Mouse (Mus musculus) CH12.LX (cell line): Measurements from ENCODE around the gene Phex. TPM values are rescaled to one million over a fixed set of nuclear protein-coding genes. Genes with fewer than 3 reads are reported as not detected.

Experiments
- DNase-seq: peaks from one replicate; pipeline ENCODE4 v3.0.0-alpha.2; 2013; ENCODE audit errors: extremely low read depth
- H3K27ac ChIP-seq: 2 replicates; pipeline ENCODE4 v1.5.1; 2012; ENCODE audit warnings: low read depth, mild to moderate bottlenecking, control low read depth, moderate library complexity; ENCODE audit not compliant: insufficient read depth
- H3K27me3 ChIP-seq: replicated peaks from 2 replicates; pipeline ENCODE3; 2012; ENCODE audit warnings: inconsistent platforms
- H3K36me3 ChIP-seq, 2 experiments: replicated peaks in 1 of 2; 2 replicates each; pipeline versions ENCODE3 to v1.6.1; 2012; ENCODE audit warnings: inconsistent platforms in 1 of 2, low read length in 1 of 2, mild to moderate bottlenecking in 1 of 2, mixed read lengths in 1 of 2, moderate library complexity in 1 of 2; ENCODE audit not compliant: control insufficient read depth in 1 of 2, insufficient read depth in 1 of 2
- H3K4me1 ChIP-seq, 2 experiments: 2 replicates each; pipeline ENCODE4 v1.6.1; 2012; ENCODE audit warnings: inconsistent platforms in 1 of 2, moderate library complexity in 1 of 2; ENCODE audit not compliant: insufficient read depth in 2 of 2, control insufficient read depth in 1 of 2
- H3K4me2 ChIP-seq: 2 replicates; pipeline ENCODE4 v1.6.1; 2012; ENCODE audit warnings: low read depth, mild to moderate bottlenecking, control low read depth; ENCODE audit not compliant: poor library complexity, insufficient read depth, severe bottlenecking
- H3K4me3 ChIP-seq, 3 experiments: fragments of 150-350 bp in 1 of 3; sonication (generic) in 1 of 3; replicated peaks in 1 of 3; 2 replicates each; pipeline versions ENCODE3 to v1.5.1; 2011 to 2012; ENCODE audit warnings: low read depth in 2 of 3, low read length in 2 of 3, mild to moderate bottlenecking in 2 of 3, moderate library complexity in 2 of 3, control low read depth in 1 of 3, improper control_type of control experiment in 1 of 3, inconsistent platforms in 1 of 3, mixed read lengths in 1 of 3; ENCODE audit not compliant: poor library complexity in 1 of 3
- H3K79me2 ChIP-seq: replicated peaks from 2 replicates; pipeline ENCODE4 v1.6.1; 2012; ENCODE audit warnings: mild to moderate bottlenecking, moderate library complexity; ENCODE audit not compliant: control insufficient read depth, poor library complexity, insufficient read depth, severe bottlenecking; ENCODE audit errors: extremely low read depth
- H3K9ac ChIP-seq: 2 replicates; pipeline ENCODE4 v1.6.1; 2012; ENCODE audit warnings: low read depth, mild to moderate bottlenecking, control low read depth, moderate library complexity; ENCODE audit not compliant: insufficient read depth
- H3K9me3 ChIP-seq: replicated peaks from 2 replicates; pipeline ENCODE3; 2012; ENCODE audit warnings: low read length, inconsistent platforms, mixed read lengths
- BHLHE40 ChIP-seq: IDR thresholded peaks from 2 replicates; pipeline ENCODE4 v1.6.1; 2011; ENCODE audit warnings: mild to moderate bottlenecking, low read depth, low read length, improper control_type of control experiment
- ELF1 ChIP-seq: IDR thresholded peaks from 2 replicates; pipeline ENCODE4 v1.6.1; 2014; ENCODE audit warnings: low read depth, mild to moderate bottlenecking, inconsistent platforms, low read length, improper control_type of control experiment
- EP300 ChIP-seq: IDR thresholded peaks from 2 replicates; pipeline ENCODE4 v1.6.1; 2011; ENCODE audit warnings: low read length, improper control_type of control experiment
- ETS1 ChIP-seq: conservative IDR thresholded peaks from 2 replicates; pipeline ENCODE4 v1.6.1; 2012; ENCODE audit warnings: low read depth, mild to moderate bottlenecking, inconsistent platforms, low read length, improper control_type of control experiment, moderate library complexity
- JUN ChIP-seq: IDR thresholded peaks from 2 replicates; pipeline ENCODE4 v1.6.1; 2011; ENCODE audit warnings: low read depth, mild to moderate bottlenecking, low read length, improper control_type of control experiment, moderate library complexity; ENCODE audit not compliant: insufficient read depth
- JUND ChIP-seq: conservative IDR thresholded peaks from 2 replicates; pipeline ENCODE4 v1.6.1; 2011; ENCODE audit warnings: low read depth, low read length, improper control_type of control experiment
- KAT2A ChIP-seq: IDR thresholded peaks from 2 replicates; pipeline ENCODE4 v1.6.1; 2012; ENCODE audit warnings: low read length, improper control_type of control experiment, inconsistent platforms; ENCODE audit not compliant: insufficient replicate concordance
- MEF2A ChIP-seq: IDR thresholded peaks from 2 replicates; pipeline ENCODE4 v1.6.1; 2014; ENCODE audit warnings: low read depth, mild to moderate bottlenecking, inconsistent platforms, low read length, improper control_type of control experiment, borderline replicate concordance
- MYC ChIP-seq: IDR thresholded peaks from 2 replicates; pipeline ENCODE4 v1.6.1; 2011; ENCODE audit warnings: low read depth, mild to moderate bottlenecking, improper control_type of control experiment, low read length
- NELFE ChIP-seq: IDR thresholded peaks from 2 replicates; pipeline ENCODE4 v1.6.1; 2011; ENCODE audit warnings: low read depth, low read length, improper control_type of control experiment
- NRF1 ChIP-seq: IDR thresholded peaks from 2 replicates; pipeline ENCODE4 v1.6.1; 2014; ENCODE audit warnings: low read depth, mild to moderate bottlenecking, inconsistent platforms, low read length, improper control_type of control experiment, moderate library complexity
- SMC3 ChIP-seq: IDR thresholded peaks from 2 replicates; pipeline ENCODE4 v1.6.1; 2011; ENCODE audit warnings: low read depth, low read length, improper control_type of control experiment
- TCF12 ChIP-seq: IDR thresholded peaks from 2 replicates; pipeline ENCODE4 v1.6.1; 2014; ENCODE audit warnings: low read depth, mild to moderate bottlenecking, inconsistent platforms, low read length, improper control_type of control experiment
- USF1 ChIP-seq: IDR thresholded peaks from 2 replicates; pipeline ENCODE4 v1.6.1; 2014; ENCODE audit warnings: low read depth, mild to moderate bottlenecking, inconsistent platforms, low read length, improper control_type of control experiment
- USF2 ChIP-seq: conservative IDR thresholded peaks from 2 replicates; pipeline ENCODE4 v1.6.1; 2011; ENCODE audit warnings: low read depth, low read length, improper control_type of control experiment
- ZMIZ1 ChIP-seq: IDR thresholded peaks from 2 replicates; pipeline ENCODE4 v1.6.1; 2012; ENCODE audit warnings: low read depth, mild to moderate bottlenecking, inconsistent platforms, low read length, improper control_type of control experiment
- ZNF384 ChIP-seq: IDR thresholded peaks from 2 replicates; pipeline ENCODE4 v1.6.1; 2012; ENCODE audit warnings: low read depth, low read length, improper control_type of control experiment, inconsistent platforms
- dilution Hi-C: fragments of 300-500 bp; cut with MboI; formaldehyde crosslinking; loops from 2 replicates; pipeline ENCODE4 v1.14.3; 2020; ENCODE audit warnings: low sequenced_read_pairs; ENCODE audit not compliant: extremely low pct_unique_long_range_greater_than_20kb, extremely low pct_ligation_motif_present
- in situ Hi-C: fragments of 300-500 bp; cut with MboI; formaldehyde crosslinking; loops from 3 replicates; pipeline ENCODE4 v1.14.3; 2019; ENCODE audit warnings: low sequenced_read_pairs, low pct_ligation_motif_present, low pct_unique_long_range_greater_than_20kb, mixed read lengths
- polyA plus RNA-seq: library from polyadenylated mRNA; unstranded; fragments of >175 nt; gene quantifications from 2 replicates; pipeline ENCODE4 v1.2.1, GENCODE M21; 2012; ENCODE audit warnings: low read depth; ENCODE audit not compliant: insufficient read length
- total RNA-seq, 2 experiments: library from RNA; depleted of rRNA; stranded (reverse); fragments of 300-350 nt in 1 of 2; fragments of >200 nt in 1 of 2; gene quantifications; 2 replicates each; pipeline ENCODE4 v1.2.3; 2012 to 2014

Gene Phex
- total and polyA plus RNA-seq, 3 experiments, result 0.07 to 0.17 (median 0.09) TPM

DNA sequence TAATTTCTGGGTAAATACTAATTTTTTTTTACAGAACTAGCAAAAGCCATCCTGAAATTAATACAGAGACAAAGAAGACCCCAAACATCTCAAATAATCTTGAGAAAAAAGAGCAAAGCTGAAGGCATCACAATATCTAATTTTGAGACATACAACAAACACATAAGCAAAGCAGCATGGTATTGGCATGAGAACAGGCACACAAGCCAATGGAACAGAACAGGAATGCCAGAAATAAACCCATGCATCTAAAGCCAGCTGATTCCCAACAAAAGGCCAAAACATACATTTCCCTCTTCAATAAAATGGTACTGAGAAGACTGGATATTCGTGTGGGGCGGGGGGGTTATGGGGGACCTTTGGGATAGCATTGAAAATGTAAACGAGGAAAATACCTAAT lies 90.7 kb downstream of the Phex start:
- H3K79me2 ChIP-seq, result no peaks in the 10 kb centered on the region
- no peaks in the 10 kb centered on the region for H3K36me3 ChIP-seq
- in situ Hi-C loops, result no loop called here
- H3K4me3 ChIP-seq, result no peak overlapping the region
- no peaks in the 10 kb centered on the region for H3K9me3 ChIP-seq
- no peak overlapping the region for H3K9ac ChIP-seq
- H3K27me3 ChIP-seq, result no peaks in the 10 kb centered on the region
- no peaks in the 10 kb centered on the region for H3K4me1 ChIP-seq
- DNase-seq, result no peak
- dilution Hi-C loops, result no loop called here
- no peak overlapping the region for H3K27ac ChIP-seq
- TF ChIP-seq MEF2A, result no peak
- no peak for TF ChIP-seq SMC3
- TF ChIP-seq ZNF384, result no peak
- no peak overlapping the region for H3K4me2 ChIP-seq

DNA sequence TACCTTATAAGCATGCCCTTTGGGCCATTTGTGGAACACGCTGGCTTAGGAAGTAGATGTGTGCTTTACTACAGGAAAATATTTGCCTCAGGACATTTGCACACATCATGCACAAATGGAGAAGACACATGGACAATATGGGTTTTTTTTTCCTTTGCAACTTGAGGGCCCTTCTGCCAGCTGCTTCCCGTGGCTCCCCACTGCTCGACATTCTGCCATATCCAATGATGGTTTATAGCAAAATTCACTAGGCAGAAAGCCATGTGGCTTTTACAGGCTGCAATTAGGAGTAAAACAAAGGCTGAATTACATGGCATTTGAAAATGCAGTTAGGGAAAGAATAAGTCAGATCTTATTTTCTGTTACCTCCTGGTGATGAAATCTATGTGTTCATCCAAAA lies 104.8 kb downstream of the Phex start:
- Histone ChIP-seq H3K79me2 (no peaks in the 10 kb centered on the region), H3K4me2 (no peak overlapping the region), H3K9ac (no peak overlapping the region), H3K9me3 (no peaks in the 10 kb centered on the region), H3K4me3 (no peak overlapping the region), H3K27me3 (no peaks in the 10 kb centered on the region), H3K27ac (no peak overlapping the region), H3K36me3 (no peaks in the 10 kb centered on the region), H3K4me1 (peaks cover 0 to 8% of the 10 kb centered on the region in 2 experiments; a peak in 1 of 4 replicates)
- dilution Hi-C loops (no loop called here), in situ Hi-C loops (no loop called here)
- TF ChIP-seq BHLHE40 (no peak), ZNF384 (no peak), USF2 (no peak), EP300 (no peak), USF1 (no peak), NELFE (no peak), TCF12 (no peak), NRF1 (no peak), ZMIZ1 (no peak), KAT2A (no peak), ETS1 (no peak), JUN (no peak), JUND (no peak), MYC (no peak), ELF1 (no peak)
- no peak for DNase-seq
